Mouse (Mus musculus) retina, embryonic 14.5 days (tissue): Measurements from ENCODE around the gene Lamb3.

ENCODE experiments used
- DNase-seq: peaks from one replicate; pipeline ENCODE4 v3.0.0-alpha.2; 2015; ENCODE audit warnings: low spot score

Lamb3 gene

DNA sequence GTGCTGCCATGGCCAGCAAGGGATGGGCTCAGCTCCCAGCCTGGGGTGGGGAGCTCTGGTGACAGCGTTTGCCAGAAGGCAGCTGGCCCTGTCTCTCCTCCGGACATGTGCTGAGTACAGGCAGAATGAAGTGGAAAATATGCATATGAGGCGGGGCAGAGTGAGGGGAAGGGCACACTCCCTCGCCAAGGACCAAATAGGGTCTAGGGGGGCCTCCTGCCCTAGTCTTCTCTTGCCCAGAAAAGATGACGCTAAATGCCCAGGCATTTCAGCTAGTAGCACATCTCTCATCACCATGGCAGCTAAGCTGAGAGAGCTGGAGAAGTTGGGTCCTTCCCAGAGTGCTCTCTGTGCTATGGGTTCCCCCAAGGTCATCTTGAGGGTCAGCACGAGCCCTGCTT lies 109.7 kb downstream of the Lamb3 start:
- DNase-seq, result no peak

DNA sequence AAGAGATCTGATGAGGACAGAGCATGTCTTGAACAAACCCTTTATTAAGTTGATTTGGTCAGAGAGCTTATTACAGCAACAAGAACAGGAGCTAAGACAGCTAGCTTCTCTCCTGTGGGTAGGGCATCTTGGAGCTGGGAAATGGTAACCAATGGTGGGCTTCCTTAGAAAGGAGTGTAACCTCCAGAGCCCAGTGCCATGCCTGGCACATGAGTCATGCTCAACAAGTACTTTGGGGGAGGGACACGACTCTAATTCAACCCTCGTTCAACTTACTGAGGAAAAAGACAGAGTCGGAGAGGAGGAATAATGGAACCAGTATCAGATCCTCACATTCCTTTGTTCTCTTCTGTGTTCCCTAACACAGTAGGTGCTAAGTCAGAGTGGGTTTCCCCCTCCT lies 112.2 kb downstream of the Lamb3 start:
- DNase-seq, result no peak

DNA sequence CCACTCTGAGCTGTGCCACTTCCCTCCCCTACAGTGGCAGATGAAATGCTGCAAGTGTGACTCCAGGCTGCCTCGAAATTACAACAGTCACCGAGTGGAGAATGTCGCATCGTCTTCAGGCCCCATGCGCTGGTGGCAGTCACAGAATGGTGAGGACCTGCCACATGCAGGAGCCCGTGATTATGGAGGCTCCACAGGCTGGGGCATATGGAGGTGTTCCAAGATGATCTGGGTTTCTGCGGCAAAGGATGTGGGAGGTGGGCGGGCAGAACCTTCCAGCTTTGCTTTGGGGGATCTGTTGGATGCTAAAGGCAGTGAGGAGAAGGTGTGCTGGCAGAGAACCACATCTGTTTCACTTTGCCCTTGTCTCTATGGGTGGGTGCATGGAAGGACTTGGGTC lies 112.9 kb downstream of the Lamb3 start:
- no peak for DNase-seq

DNA sequence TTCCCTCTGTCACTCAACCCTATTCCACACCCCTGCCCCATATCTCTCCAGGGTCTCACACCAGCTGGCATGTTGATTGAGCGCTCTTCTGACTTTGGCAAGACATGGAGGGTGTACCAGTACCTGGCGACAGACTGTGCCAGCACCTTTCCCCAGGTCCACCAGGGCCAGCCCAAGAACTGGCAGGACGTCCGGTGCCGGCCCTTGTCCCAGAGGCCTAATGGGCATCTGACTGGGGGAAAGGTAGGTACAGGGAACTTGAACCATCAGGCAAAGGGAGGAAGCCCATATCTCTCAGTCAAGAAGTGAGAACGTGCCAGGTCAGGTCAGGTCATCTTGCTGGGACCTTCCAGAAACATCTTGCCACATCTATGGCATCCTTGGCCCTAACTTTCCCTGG lies 116.2 kb downstream of the Lamb3 start:
- no peak for DNase-seq

DNA sequence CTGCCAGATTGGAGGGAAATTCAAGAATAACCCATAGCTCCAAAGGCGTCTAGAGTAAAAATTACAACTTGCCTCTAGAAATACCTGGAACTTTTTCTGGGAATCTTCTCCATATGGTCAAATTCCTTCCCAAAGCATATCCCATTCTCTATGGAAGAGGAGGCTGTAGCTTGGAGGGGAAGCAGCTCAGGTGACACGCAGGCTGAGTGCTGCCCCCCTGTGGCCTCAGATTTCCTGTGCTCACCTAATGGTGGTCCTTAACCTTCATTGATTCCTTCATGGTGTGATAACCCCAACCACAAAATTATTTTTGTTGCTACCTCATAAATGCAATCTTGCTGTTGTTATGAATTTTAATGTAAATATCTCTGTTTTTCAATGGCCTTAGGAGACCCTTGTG lies 116.7 kb downstream of the Lamb3 start:
- DNase-seq, result peak; percentile 53

DNA sequence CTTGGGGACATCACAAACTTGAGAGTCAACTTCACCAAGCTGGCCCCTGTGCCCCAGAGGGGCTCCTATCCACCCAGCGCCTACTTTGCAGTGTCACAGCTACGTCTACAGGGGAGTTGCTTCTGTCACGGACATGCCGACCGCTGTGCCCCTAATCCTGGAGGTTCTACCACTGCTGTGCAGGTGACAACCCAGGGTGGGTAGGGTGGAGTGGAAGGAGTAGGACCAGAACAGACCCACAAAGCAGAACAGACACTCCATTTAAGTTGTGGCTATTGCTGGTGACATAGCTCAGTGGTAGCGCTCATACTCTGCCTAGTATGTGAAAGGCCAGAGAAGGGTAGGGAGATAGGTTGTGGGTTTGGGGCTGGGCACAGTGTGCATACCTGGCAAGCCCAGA lies 118.4 kb downstream of the Lamb3 start:
- DNase-seq, result no peak

DNA sequence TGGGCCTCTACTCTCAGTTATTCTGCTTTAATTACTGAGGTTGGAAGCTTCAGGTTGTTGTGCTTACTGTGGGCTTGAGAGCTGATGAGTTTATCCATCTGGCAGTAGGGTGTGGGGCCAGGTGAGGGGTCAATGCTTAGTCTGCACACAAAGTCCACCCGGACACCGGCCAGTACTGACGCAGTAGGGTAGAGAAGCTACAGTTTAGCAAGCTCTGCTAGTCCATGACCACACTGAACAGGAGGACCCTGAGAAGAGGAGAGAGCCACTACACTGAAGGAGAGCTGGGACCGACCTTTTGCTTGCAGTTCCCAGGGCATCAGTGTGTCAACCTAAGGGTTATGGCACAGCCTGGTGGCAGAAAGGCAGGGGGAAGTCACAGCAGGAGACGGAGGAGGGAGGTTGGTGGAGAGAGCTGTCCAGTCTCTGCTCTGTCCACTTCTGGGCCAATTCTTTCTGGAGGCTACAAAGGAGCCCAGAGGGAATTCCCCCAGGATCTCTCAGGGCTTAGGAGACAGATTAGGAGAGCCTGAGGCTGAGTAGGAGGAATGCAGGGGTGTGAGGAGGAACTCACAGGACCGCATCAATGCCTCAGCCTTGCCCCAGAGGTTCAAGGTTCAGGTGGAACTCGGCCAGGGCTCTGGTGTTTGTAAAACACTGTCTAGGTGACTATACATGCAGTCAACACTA lies 119.1 kb downstream of the Lamb3 start:
- DNase-seq, result no peak

DNA sequence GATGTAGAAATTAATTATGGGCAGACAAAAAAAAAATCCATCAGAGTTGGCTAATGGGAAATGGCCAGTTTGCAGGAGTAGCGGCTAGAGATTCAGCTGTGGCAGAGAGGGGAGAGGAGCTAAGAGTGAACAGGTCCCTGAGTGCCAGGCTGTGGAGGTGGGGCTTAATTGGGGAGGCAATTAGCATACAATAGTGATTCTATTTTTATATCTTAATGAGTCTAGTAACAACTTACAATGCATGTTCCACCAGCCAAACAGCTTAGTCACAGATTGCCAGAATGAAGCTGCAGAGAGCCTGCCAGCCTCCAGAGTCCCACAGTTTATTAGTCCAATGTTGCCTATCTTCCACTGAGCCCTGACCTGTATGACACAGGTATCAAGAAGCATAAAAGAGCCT lies 119.7 kb downstream of the Lamb3 start:
- DNase-seq, result no peak

DNA sequence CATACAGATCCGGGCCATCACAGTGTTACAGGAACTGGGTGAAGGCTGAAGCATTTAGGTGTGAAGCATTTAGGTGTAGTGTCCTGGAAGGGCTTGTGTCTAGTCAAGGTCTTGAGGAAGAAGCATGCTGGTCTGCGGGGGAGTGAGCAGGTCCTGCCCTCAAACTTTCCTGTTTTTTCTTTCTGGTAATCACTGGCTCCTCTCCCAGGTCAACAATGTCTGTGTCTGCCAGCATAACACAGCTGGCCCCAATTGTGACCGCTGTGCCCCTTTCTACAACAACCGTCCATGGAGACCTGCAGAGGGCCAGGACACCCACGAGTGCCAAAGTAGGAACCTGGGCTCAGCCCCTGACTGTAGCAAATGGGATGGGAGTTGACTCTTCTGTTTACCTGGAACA lies 120.2 kb downstream of the Lamb3 start:
- DNase-seq, result no peak

DNA sequence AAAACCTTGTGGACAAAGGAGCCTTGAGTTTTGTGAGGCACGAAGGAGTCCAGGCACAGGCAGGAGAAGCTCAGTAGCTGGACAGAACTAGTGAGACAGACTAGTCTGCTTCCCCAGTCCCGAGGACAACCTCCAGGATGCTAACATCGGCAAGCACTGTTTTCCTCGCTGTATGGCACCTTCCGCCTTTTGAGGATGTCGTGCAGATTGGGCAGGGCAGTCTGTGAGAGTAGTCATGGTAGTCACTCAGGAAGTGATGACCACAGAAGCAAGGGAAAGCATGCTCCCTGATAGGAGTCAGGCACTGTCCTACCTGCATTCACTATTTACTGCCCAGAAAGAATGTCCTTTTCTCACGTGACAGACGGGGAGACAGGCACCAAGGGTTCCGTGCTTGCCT lies 122.1 kb downstream of the Lamb3 start:
- DNase-seq, result no peak

DNA sequence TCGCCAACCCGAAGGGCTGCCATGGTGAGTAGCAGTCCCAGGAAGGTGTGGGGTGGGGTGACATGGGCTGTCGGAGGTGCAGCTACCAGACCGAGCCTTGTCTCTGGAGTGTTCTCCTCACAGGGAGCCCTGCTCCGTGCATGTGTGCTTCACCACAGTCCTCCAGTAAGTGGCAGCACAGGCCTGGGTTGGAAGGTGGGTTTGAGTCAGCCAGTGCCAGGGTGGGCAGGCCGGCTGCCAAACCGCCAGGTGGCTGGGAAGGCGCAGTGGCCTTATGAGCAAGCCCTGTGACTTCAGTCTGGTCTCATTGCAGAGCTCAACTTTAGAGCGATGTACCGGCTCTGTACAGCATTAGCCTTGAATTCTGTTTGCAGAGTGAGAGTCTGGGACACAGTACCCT lies 122.7 kb downstream of the Lamb3 start:
- DNase-seq, result peak; percentile 77

DNA sequence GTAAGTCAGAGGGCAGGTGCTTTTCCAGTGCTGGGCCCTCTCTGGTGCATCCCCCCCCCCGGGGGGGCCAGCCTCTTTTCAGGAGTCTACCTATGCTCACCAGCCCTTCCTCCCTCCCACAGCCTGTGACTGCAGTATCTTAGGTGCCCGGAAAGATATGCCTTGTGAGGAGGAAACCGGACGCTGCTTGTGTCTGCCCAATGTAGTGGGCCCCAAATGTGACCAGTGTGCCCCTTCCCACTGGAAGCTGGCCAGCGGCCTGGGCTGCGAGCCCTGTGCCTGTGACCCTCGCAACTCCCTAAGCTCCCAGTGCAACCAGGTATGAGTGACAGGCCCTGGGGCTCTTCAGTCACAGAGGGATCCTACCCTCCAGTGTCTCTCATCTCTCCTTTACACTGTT lies 123.1 kb downstream of the Lamb3 start:
- no peak for DNase-seq

DNA sequence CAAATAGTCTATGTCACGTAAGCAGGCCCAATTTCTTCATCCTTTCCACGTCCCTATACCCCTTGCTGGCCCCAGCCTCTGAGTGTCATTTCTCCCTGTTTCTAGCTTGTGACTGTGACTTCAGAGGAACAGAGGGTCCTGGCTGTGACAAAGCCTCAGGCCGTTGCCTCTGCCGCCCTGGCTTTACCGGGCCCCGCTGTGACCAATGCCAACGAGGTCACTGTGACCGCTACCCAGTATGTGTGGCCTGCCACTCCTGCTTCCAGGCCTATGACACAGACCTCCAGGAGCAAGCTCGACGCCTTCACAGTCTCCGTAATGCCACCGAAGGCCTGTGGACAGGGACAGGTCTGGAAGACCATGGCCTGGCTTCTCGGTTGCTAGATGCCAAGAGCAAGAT lies 124.5 kb downstream of the Lamb3 start:
- DNase-seq, result no peak

DNA sequence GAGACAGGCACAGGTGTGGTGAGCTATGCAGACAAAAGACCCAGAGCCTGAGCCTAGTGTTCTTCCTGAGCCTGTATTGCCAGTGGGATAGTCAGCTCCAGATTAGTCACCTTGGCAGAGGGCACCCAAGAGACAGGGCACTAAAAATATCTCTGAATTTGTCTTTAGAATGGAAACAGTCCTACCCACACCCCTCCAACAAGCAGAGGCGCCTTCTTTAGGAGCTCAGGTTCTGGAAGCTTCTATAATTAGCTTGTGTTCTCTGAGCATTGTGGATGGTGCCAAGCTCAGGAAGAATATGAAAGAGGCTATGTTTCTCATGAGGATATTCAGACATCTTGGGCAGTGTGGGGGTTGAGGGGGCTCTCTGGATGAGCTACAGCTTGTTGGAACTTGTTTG lies 125.2 kb downstream of the Lamb3 start:
- no peak for DNase-seq

DNA sequence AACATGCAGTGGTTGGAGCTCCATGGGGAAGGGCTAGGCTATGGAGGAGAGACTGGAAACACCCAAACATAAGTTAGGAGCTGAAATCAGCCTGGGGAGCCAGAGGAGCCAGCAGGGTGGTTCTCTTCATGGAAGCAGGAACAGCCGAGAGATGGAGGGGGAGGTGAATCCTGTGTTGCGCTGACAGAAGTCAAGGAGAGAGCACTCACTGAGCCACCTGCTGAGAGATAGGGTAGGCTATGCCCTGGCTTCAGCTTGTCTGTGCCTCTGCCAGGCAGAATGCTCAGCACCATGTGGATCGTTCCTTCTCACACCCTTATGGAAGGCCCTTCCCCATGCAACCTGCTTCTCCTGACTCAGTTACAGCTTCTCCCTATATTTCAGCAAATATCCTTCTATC lies 126.3 kb downstream of the Lamb3 start:
- DNase-seq, result no peak

DNA sequence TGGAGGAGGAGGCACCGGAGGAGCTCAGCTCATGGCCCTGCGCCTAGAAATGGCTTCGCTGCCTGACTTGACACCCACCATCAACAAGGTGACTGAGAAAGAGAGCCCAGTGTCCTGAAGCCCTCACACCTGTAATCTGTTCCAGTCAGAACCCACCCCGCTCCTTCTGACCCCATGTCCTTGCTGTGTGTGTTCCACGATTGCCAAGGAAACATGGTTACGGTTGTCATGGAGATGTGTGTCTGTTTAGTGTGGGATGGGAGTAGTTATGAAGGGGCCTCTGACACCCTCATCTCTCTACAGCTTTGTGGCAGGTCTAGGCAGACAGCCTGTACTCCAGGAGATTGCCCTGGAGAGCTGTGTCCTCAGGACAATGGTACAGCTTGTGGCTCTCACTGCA lies 127.0 kb downstream of the Lamb3 start:
- DNase-seq, result peak; percentile 13

DNA sequence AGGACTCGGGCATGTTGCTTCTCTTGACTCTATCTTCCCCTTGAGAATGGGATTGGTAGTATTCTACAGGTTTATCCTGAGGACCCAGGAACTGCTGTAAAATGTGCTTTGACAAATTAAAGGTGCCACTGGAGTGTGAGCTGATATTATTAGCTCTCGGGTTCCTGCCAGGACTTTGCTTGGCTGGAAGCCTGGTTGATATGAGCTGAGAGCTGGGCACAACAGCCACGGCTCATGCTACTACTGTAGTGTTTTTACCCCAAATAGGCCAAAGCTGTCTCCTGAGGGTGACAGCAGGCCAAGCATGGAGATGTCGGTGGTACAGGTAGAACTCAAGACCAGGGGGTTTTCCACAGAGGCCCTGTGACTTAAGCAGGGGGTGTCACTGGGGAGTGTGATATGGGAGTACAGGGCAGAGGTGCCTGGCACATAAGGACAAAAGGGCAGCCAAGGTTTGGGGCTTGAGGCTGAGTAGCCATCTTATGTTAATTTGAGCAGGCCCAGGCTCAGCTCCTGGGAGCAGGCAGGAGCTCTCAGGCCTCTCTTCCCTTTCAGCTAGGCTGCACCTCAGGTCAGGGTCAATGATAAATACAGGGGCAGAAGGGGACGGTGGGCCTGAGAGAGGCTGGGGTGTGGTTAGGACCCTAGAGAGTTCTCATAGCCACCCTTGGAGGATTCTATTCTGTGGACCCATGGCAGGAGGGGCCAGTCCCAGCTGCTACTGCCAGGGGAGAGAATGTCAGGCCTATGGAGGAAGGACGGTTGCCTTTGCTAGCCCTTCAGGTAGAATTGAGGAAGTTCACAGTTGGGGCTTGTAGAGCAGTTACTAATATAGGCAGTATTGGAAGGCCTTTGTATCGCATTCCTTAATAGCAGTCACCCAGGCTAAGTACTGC lies 128.9 kb downstream of the Lamb3 start:
- no peak for DNase-seq

DNA sequence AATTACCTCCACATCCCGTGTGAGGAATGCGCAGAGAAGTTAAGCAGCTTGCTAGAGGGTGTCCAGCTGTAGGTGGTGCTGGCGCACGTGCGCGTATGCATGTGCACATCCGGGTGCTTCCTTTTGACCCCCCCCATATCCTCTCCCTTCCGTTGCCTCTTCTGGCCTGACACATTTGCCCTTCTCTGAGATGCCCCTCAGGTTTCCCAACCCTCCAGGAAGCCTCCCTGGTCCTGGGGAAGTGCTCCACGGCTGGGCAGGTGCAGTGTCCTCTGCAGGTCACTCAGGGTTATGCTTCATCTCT lies 129.5 kb downstream of the Lamb3 start:
- DNase-seq, result no peak

DNA sequence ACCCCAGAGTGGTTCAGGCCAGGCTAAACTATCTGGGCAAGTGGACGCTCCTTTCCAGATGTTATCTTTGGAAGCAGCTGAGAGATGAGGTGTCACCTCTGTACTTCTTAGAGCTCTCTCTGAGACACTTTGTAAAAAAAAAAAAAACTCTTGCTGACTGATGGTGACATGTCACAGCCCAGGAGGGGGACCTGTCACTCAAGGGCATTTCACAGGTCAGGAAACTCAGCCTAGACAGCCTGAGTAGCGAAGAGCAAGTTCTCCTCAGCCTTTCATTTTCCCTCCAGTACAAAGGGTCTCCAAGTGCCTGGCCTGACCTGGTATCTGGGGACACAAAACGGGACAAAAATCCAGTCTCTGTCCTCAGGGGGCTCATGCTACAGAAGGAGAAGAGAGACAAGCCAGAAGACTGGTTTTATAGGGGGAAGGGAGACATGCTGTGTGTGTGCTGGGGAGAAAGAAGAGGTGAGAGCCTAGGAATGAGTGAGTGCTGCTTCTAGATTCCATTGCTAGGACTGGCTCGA lies 130.3 kb downstream of the Lamb3 start:
- no peak for DNase-seq

DNA sequence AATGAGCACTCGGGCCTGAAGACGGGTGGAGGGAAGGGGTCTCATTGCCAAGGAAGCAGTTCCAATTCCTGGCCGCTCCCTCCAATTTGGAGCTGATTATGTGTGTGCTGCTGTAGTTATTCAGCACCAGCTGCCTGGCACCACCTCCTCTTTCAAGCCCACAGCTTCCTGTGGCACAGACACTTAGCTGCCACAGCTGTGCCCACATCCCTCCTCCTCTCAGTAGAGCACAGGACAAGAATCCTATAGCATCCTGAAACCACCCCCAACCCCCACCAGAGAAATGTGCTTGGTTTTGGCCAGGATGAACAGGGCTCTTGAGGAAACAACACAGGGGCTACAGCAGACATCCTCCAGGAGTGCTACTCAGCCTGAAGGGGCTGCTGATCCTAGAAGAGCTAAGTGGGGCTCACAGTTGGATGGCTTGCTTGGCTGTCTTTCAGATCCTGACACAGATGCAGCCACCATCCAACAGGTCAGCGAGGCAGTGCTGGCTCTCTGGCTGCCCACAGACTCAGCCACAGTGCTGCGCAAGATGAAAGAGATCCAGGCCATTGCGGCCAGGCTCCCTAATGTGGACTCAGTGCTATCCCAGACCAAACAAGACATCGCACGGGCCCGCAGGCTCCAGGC lies 131.0 kb downstream of the Lamb3 start:
- no peak for DNase-seq

DNA sequence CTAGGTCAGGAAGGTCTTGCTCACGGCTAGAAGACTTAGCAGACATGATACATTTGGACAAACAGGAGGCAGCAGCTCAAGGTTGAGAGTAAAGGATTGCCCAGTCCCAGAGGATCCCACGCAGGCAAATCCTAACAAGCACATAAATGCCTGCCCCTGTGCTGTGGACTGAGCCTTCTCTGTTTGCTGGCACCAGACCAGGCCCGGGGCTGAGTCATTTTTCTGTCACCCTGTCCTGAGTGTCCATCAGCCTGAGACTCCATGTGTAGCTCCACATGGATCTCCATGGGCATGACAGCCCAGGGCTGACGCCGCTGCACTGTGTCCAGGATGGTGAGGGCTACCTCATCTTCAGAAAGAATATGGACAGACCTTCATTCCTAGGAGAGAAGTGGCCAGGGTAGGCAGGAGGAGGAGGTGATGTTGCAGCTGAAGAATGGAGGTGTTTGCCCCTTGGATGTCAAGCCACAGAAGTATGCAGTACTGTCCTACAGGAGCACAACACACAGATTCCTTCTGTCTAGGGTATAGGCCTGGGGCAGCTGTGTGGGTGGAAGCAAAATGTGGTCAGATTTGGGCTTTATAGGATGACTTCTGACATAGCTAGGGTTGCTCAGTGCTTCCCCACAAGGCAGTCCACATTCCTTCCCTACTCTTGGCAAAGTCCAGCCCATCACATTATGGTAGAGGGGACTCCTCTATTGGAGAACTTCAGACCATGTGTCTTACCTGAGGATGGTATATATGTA lies 134.9 kb downstream of the Lamb3 start:
- no peak for DNase-seq

DNA sequence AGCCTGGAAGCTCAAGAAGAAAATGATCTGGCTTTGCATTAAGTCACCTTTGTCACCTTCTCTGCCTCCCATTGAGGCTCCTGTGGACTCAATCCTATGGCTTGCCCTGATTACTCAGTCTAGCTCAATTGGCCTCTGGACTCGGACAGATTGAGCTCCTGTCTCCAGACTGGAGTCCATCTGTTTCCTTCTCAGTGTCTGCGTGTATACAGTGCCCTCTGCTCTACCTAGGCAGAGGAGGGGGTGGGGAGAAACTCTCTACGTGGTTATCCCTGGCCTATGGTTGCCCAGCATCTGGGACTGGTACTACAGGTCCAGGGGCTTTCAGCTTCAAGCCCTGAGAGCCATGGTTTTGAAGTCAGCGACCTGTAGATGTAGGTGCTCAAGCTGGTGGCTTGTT lies 136.4 kb downstream of the Lamb3 start:
- DNase-seq, result no peak
